Mouse (Mus musculus) thymus, postnatal 10 days (tissue): ENCODE measurements around the gene Olfr710.
"Not testable (repeated sequence)": the region's sequence is repeated elsewhere in the genome, so short reads cannot be mapped to it uniquely, and the experiment has no call there.

Experiments
- DNase-seq, 2 experiments: peaks; one replicate each; pipeline ENCODE4 v3.0.0; 2021; ENCODE audit warnings: low spot score in 2 of 2

Olfr710 gene

GRCm38 (mm10) chr7:106948212-106948611 lies at the start of gene Olfr710:
Gene Olfr710, minus strand, starts transcription at chr7:106948312.
- DNase-seq, result no peak

- DNase-seq, result no peak
These were observed 37.1 kb upstream of the Olfr710 start for GRCm38 (mm10) chr7:106985236-106985635.

- DNase-seq, result no peak
These were observed 27.2 kb upstream of the Olfr710 start, which contains the start of gene Olfr711 for GRCm38 (mm10) chr7:106975353-106975752. Gene Olfr711, minus strand, starts transcription at chr7:106975453.

- DNase-seq, result not testable (repeated sequence)
These were observed 19.4 kb upstream of the Olfr710 start for GRCm38 (mm10) chr7:106967503-106967902.

GRCm38 (mm10) chr7:106963837-106964236 lies 15.7 kb upstream of the Olfr710 start, which contains the start of gene Olfr6:
Gene Olfr6, minus strand, starts transcription at chr7:106963937.
- DNase-seq, result no peak

GRCm38 (mm10) chr7:106932119-106932518 lies 16.0 kb downstream of the Olfr710 start, which contains the start of gene Olfr709-ps1:
Gene Olfr709-ps1, minus strand, starts transcription at chr7:106932219.
- DNase-seq, result no peak

GRCm38 (mm10) chr7:106920961-106921360 lies 27.2 kb downstream of the Olfr710 start:
- DNase-seq, result peak in 1 of 2 experiments; percentile 6

- no peak for DNase-seq
These were observed 40.4 kb downstream of the Olfr710 start, which contains the start of gene Olfr1532-ps1 for GRCm38 (mm10) chr7:106907676-106908075. Gene Olfr1532-ps1, plus strand, starts transcription at chr7:106908001.

- DNase-seq, result not testable (repeated sequence)
These were observed 47.0 kb downstream of the Olfr710 start, which contains the start of gene Olfr707 for GRCm38 (mm10) chr7:106901141-106901540. Gene Olfr707, minus strand, starts transcription at chr7:106901241.
